Mouse (Mus musculus) heart, embryonic 12.5 days (tissue): ENCODE data around the gene Kif5c. TPM values are rescaled to one million over a fixed set of nuclear protein-coding genes. Genes with fewer than 3 reads are reported as not detected.

Experiments used
- ATAC-seq: fragments of 200-750 bp; cut with Nextera tagmentation; 2 replicates; pipeline ENCODE4 v1.8.0; 2017; ENCODE audit warnings: moderate TSS enrichment, moderate library complexity; ENCODE audit not compliant: insufficient number of reproducible peaks, low FRiP score
- H3K27ac ChIP-seq: fragments of 300-500 bp; sonication (generic); 2 replicates; pipeline ENCODE4 v1.5.1; 2016; ENCODE audit warnings: mild to moderate bottlenecking, moderate library complexity; ENCODE audit not compliant: poor library complexity, severe bottlenecking
- H3K27me3 ChIP-seq: fragments of 300-500 bp; sonication (generic); replicated peaks from 2 replicates; pipeline ENCODE4 v1.6.1; 2016; ENCODE audit warnings: mild to moderate bottlenecking, moderate library complexity
- H3K36me3 ChIP-seq: fragments of 300-500 bp; sonication (generic); 2 replicates; pipeline ENCODE4 v1.6.1; 2016; ENCODE audit warnings: mild to moderate bottlenecking, moderate library complexity
- H3K4me1 ChIP-seq: fragments of 300-500 bp; sonication (generic); replicated peaks from 2 replicates; pipeline ENCODE4 v1.6.1; 2016; ENCODE audit warnings: mild to moderate bottlenecking
- H3K4me2 ChIP-seq: fragments of 300-500 bp; sonication (generic); 2 replicates; pipeline ENCODE4 v1.6.1; 2016; ENCODE audit warnings: mild to moderate bottlenecking, moderate library complexity
- H3K4me3 ChIP-seq: fragments of 300-500 bp; sonication (generic); 2 replicates; pipeline ENCODE4 v1.5.1; 2016; ENCODE audit warnings: mild to moderate bottlenecking
- H3K9ac ChIP-seq: fragments of 300-500 bp; sonication (generic); 2 replicates; pipeline ENCODE4 v1.6.1; 2016; ENCODE audit warnings: mild to moderate bottlenecking, moderate library complexity
- H3K9me3 ChIP-seq: fragments of 300-500 bp; sonication (generic); replicated peaks from 2 replicates; pipeline ENCODE4 v1.6.1; 2016; ENCODE audit warnings: mild to moderate bottlenecking, moderate library complexity
- WGBS: fragments of 180-500 bp; shearing (Covaris S2); methylation state at CpG from one replicate; pipeline ENCODE4 v1.1.7; 2016; 5-methylcytosine and 5-hydroxymethylcytosine counted together
- polyA plus RNA-seq: library from polyadenylated mRNA; unstranded; fragments of >200 nt; fragmentation: Nextera tagmentation; extraction: Ambion mirVana; gene quantifications from 2 replicates; pipeline ENCODE4 v1.2.1, GENCODE M21; 2016

The Kif5c gene
- polyA plus RNA-seq, 1 experiment from 2014 or later: 1.2 TPM

GRCm38 (mm10) chr2:49734013-49734780 is 115.1 kb downstream of the Kif5c start:
- Histone ChIP-seq H3K36me3 (no peaks in the 10 kb centered on the region), H3K27ac (no peak overlapping the region), H3K9me3 (no peaks in the 10 kb centered on the region), H3K4me1 (peaks cover 20% of the 10 kb centered on the region), H3K4me3 (no peak overlapping the region), H3K4me2 (peak overlapping the region; percentile 37), H3K9ac (no peak overlapping the region), H3K27me3 (no peaks in the 10 kb centered on the region)
- WGBS: 50% methylated on average over 7 of the region's 7 CpGs
- ATAC-seq: 0 out of 2 replicates have a peak, but pooled peaks have one; percentile 29

DNA sequence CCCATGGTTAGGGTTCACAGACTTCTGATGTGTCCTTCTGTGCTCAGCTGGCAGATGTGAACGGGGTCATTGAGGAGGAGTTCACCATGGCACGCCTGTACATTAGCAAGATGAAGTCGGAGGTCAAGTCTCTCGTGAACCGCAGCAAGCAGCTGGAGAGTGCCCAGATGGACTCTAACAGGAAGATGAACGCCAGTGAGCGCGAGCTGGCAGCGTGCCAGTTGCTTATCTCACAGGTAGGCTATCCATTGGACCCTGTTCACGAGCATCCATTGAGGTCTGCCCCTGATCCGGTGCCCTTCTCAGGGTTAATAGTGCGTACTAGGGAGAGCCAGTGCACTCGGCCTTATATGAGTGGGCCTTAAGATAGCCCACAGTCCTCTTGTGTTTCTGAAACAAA is 116.3 kb downstream of the Kif5c start:
- no peaks in the 10 kb centered on the region for H3K27me3 ChIP-seq
- H3K4me3 ChIP-seq: no peak overlapping the region
- WGBS: 74% methylated on average over 13 of the region's 13 CpGs
- peaks cover 15% of the 10 kb centered on the region; the same call in 1 of the 2 replicates for H3K4me1 ChIP-seq
- H3K9me3 ChIP-seq: no peaks in the 10 kb centered on the region
- no peak overlapping the region for H3K9ac ChIP-seq
- no peaks in the 10 kb centered on the region for H3K36me3 ChIP-seq
- H3K27ac ChIP-seq: no peak overlapping the region
- ATAC-seq: no peak
- no peak overlapping the region for H3K4me2 ChIP-seq

DNA sequence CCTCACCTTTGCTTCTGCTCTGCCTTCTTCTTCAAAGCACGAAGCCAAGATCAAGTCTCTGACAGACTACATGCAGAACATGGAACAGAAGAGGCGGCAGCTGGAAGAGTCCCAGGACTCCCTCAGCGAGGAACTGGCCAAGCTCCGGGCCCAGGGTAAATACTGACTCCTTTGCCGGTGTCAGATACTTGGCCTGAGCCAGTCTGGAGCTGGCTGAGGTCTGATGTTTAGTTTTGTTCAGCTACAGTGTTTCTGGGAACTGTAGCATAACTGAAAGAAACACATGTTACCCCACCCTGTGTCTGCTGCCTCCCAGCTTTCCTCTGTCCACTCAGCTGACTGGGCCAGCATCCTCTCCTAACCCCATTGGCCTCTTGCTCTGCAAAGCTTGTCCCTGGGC is 119.9 kb downstream of the Kif5c start:
- Histone ChIP-seq H3K4me3 (no peak overlapping the region), H3K36me3 (no peaks in the 10 kb centered on the region), H3K4me2 (no peak overlapping the region), H3K4me1 (0 out of 2 replicates have a peak, but pooled peaks cover 4% of the 10 kb centered on the region), H3K9me3 (no peaks in the 10 kb centered on the region), H3K27me3 (no peaks in the 10 kb centered on the region), H3K27ac (no peak overlapping the region), H3K9ac (no peak overlapping the region)
- 84% methylated on average over 5 of the region's 5 CpGs for WGBS
- no peak for ATAC-seq

DNA sequence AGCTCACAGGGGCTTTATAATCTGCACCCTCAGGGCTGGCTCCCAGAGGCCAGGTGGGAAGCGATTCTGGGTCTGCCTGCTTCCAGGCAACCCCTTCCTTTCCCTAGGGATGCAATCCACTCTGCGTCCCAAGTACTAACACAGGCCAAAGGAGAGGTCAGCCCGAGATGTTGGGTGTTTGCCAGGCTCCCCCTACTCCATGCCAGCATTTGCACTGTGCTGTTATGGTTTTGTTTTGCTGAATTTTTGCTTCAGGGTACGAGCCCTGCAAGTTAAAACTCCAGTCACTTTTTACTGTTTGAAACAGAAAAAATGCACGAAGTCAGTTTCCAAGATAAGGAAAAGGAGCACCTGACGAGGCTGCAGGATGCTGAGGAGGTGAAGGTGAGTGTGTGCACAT is 121.9 kb downstream of the Kif5c start:
- Histone ChIP-seq H3K9me3 (no peaks in the 10 kb centered on the region), H3K27ac (no peak overlapping the region), H3K4me3 (no peak overlapping the region), H3K4me1 (peaks cover 22% of the 10 kb centered on the region), H3K9ac (no peak overlapping the region), H3K36me3 (no peaks in the 10 kb centered on the region), H3K27me3 (no peaks in the 10 kb centered on the region), H3K4me2 (no peak overlapping the region)
- no peak for ATAC-seq
- WGBS: 58% methylated on average over 6 of the region's 6 CpGs

- H3K27me3 ChIP-seq: no peaks in the 10 kb centered on the region
- H3K36me3 ChIP-seq: no peaks in the 10 kb centered on the region
- H3K27ac ChIP-seq: no peak overlapping the region
- no peak overlapping the region for H3K9ac ChIP-seq
- ATAC-seq: no peak
- H3K4me2 ChIP-seq: no peak overlapping the region
- 62% methylated on average over 16 of the region's 16 CpGs for WGBS
- H3K9me3 ChIP-seq: no peaks in the 10 kb centered on the region
- no peak overlapping the region for H3K4me3 ChIP-seq
- peaks cover 26% of the 10 kb centered on the region for H3K4me1 ChIP-seq
Measured at GRCm38 (mm10) chr2:49741895-49742734, 123.0 kb downstream of the Kif5c start.

DNA sequence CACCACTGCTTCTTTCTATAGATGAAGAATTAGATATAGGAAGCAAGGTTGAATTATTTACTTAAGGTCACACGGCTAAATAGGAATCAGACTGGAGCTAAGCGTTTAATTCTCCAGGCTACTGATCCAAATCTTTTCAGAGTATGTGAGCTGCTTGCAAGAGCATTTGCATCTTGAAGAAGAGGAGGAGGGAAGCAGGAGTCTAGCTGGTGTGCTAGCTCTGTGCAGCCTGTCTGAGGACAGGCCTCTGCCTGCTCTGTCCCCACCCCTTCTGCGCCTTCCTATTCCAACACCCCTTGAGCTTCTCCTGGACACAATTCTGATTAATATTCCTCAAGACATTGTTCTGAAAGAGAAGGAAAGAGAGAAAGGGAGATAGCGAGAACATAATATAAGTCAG is 123.8 kb downstream of the Kif5c start:
- Histone ChIP-seq H3K4me1 (peaks cover 30% of the 10 kb centered on the region), H3K27ac (no peak overlapping the region), H3K36me3 (no peaks in the 10 kb centered on the region), H3K9ac (no peak overlapping the region), H3K9me3 (no peaks in the 10 kb centered on the region), H3K4me3 (no peak overlapping the region), H3K27me3 (no peaks in the 10 kb centered on the region), H3K4me2 (no peak overlapping the region)
- WGBS: 80% methylated on average over 4 of the region's 4 CpGs
- no peak for ATAC-seq

DNA sequence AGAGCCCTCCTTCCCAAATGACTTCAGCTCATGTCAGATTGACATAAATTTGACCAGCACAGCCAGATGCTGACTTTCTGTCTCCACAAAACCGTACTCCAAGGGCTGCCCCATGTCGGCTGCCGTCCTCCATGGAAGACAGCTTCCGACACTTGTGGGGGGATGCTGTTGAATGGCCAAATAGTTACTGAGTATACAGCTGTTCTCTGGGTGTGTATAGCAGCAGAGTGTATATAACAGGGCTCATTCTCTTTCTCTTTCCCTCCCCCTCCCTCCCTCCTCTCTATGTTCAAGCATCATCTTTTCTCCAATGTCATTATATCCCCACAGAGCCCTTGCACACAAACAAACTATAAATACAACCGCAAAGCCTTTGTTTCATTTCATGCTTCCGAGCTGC is 124.7 kb downstream of the Kif5c start:
- WGBS: 81% methylated on average over 6 of the region's 6 CpGs
- ATAC-seq: no peak
- H3K27ac ChIP-seq: no peak overlapping the region

GRCm38 (mm10) chr2:49744251-49745093 is 125.4 kb downstream of the Kif5c start:
- Histone ChIP-seq H3K27ac (no peak overlapping the region), H3K27me3 (no peaks in the 10 kb centered on the region), H3K4me3 (no peak overlapping the region), H3K4me2 (0 out of 2 replicates have a peak overlapping the region, but pooled peaks have one; percentile 35), H3K4me1 (peaks cover 30% of the 10 kb centered on the region), H3K9me3 (no peaks in the 10 kb centered on the region), H3K36me3 (no peaks in the 10 kb centered on the region), H3K9ac (no peak overlapping the region)
- 44% methylated on average over 11 of the region's 11 CpGs for WGBS
- ATAC-seq: no peak

More for the DNA sequence above, 124.7 kb downstream of the Kif5c start:
- H3K27me3 ChIP-seq: no peaks in the 10 kb centered on the region
- H3K4me1 ChIP-seq: peaks cover 30% of the 10 kb centered on the region
- no peak overlapping the region for H3K9ac ChIP-seq
- no peaks in the 10 kb centered on the region for H3K36me3 ChIP-seq
- no peak overlapping the region for H3K4me3 ChIP-seq
- H3K4me2 ChIP-seq: no peak overlapping the region
- no peaks in the 10 kb centered on the region for H3K9me3 ChIP-seq

DNA sequence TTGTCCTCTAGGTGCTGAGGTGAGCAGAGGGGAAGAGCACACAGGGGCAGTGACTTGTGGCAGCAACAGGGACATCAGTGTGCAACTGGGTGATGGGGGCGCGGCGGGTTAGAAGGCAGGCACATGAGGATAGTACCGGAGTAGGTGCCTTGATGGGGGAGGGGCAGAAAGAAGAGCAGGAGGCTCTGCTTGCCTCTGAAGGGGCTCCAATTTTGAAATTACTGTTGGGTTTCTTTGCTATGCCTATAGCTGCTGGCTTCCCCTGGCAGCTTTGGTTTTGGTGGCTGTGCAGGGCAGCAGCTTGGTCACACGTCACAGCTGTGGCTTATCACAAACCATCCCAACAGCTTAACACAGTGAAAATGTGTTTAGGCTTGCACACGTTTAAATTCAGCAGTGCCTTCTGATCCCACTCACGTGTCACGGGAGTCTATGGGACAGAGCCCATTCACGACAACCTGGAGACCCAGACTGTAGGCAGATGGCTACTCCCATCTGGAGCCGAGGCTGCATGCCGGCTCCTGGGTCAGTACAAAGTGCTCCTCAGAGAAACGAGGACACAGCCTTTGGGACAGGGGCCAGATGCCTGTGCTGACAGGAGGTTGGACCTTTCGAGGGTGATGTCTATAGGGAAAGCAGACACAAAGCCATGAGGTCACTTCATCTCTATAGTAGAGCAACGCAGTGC is 126.1 kb downstream of the Kif5c start:
- Histone ChIP-seq H3K4me3 (no peak overlapping the region), H3K9ac (no peak overlapping the region), H3K36me3 (no peaks in the 10 kb centered on the region), H3K27me3 (no peaks in the 10 kb centered on the region), H3K9me3 (no peaks in the 10 kb centered on the region), H3K27ac (no peak overlapping the region), H3K4me2 (peak overlapping the region; percentile 35), H3K4me1 (peaks cover 38% of the 10 kb centered on the region)
- peak; percentile 24; the same call in 1 of the 2 replicates for ATAC-seq
- 40% methylated on average over 14 of the region's 14 CpGs for WGBS

- H3K27me3 ChIP-seq: no peaks in the 10 kb centered on the region
- H3K9ac ChIP-seq: no peak overlapping the region
- no peak overlapping the region for H3K4me2 ChIP-seq
- H3K27ac ChIP-seq: no peak overlapping the region
- ATAC-seq: no peak
- WGBS: 67% methylated on average over 7 of the region's 7 CpGs
- H3K4me3 ChIP-seq: no peak overlapping the region
- H3K9me3 ChIP-seq: no peaks in the 10 kb centered on the region
- H3K4me1 ChIP-seq: peaks cover 44% of the 10 kb centered on the region
- H3K36me3 ChIP-seq: no peaks in the 10 kb centered on the region
Measured at GRCm38 (mm10) chr2:49746947-49747346, 127.8 kb downstream of the Kif5c start.
